Mouse (Mus musculus) cerebellum, postnatal 4 days (tissue): Measurements from ENCODE around the gene Tnnt3.
A peak's percentile ranks its signal among the peaks of the same experiment; 100 is the strongest.

Experiments
- DNase-seq, 2 experiments: peaks; one replicate each; pipeline ENCODE4 v3.0.0; 2022; ENCODE audit warnings: low spot score in 2 of 2, mixed read lengths in 1 of 2

Tnnt3 gene

DNA sequence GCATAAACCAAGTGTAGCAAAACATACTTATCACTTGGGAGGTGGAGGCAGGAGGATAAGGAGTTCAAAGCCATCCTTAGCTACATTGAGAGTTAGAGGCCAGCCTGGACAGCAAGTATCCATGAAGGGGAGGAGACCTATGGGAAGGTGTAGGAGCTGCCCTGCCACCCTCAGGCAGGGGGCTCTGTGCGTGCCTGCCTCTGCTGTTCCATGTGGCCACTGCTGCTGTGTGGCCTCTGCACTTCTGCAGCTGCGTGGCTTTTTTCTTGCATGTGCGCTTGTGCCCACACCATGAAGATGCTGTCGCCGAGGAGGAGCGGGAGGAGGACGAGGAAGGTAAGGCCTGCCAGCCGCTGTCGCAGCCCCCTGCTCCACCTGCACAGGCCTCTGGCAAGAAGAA is 8.8 kb downstream of the Tnnt3 start:
- no peak for DNase-seq

DNA sequence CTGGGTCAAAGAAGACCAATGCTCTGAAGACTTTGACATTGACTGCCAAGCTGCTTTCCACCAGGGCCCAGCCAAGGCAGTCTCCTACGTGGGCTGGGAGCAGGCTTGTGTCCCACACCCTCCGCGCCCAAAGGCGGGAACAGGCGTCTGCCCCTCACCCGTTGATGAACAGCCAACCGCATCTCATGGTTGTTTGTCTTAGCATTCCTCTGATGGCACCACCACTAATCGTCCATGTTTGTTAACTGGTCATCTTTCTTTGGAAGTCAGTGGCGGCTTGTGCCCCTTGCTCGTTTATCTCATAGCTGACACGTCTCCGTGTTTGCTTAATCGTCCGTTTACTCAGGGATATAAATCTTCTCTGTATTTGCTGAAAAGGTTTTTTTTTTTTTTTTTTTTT is 10.9 kb downstream of the Tnnt3 start:
- no peak for DNase-seq

DNA sequence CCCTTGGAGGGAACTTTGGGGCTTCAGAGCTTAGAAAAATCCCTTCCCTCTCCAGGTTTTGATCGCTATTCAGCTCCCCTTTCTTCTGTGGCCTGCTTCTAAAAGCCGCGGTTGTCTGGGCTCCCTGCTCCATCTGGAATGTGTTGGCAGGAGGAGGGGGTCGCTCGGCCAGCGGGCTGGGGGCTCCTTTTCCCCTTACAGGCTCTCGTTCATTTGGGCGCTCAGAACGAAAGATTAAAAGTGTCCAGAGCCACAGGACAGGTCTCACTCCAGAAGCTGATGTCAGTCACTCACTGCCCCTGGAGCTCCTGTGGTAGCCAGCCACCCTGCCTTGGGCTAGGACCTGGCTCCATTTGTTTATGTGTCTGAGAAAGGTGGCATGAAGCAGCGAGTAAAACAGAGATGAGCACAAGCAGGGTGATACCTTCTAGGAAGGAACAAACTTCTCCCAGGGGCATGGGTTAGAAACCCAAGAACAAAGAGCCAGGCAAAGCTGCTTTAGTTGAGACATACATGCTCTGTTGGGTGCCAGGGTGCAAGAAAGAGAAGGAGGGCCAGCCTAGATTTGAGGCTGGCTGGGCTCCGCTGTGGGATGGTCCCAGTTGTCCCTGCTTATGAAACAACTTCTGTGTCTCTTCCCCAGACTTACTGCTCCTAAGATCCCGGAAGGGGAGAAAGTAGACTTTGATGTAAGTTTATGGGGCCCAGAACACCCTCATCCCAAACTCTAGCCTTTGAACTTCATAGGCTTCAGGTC is 11.6 kb downstream of the Tnnt3 start:
- peak in 1 of 2 experiments; percentile 30 for DNase-seq

DNA sequence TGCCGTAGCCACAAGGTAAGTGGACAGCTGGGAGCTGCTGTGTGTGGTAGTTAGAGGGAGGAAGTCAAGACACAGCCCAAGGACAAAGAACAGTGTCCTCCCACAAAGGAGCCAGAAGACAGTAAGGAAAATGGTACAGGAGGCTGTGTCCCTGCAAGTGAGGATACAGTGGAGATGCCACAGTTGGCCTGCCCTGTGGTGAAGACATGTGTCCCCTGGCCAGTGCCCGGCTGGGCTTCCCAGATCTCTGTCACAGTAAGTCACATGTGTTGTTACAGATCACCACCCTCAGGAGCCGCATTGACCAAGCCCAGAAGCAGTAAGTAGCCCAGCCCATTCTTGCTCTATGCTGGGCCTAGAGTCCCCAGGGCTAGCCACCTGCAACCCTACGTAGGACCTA is 15.4 kb downstream of the Tnnt3 start:
- no peak for DNase-seq

DNA sequence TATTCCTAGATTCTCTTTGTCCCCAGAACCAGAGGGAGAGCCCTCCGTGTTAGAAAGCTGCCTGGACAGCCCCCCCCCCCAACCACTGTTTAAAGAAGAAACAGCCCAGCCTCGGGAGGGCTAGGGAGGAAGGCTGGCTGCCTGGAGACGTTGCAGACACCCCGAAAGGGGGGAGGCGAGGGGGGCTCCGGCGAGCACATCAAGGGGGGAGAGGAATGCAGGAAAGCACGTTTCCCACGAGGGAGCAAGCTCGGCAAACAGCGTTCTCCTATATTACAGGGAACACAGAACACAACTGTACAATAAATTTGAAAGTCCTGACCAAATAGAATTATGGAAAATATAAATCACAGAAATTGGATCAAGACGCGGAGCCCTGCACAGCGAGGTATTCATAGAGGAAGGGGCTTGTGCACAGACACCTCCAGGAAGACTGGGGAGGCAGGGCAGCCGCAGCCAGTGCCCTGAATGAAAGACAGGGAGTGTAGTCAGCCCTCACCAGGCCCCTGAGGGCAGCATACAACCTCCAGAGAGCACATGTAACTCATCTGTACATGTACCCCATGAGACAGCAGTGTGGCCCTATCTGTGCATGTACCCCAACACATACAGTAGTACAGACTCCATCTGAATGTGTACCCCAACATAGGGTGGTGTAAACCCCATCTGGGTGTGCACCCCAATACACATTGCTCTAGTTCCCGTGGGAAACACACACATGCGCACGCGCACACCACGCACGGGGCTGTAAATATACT is 17.8 kb downstream of the Tnnt3 start:
- DNase-seq, result no peak

DNA sequence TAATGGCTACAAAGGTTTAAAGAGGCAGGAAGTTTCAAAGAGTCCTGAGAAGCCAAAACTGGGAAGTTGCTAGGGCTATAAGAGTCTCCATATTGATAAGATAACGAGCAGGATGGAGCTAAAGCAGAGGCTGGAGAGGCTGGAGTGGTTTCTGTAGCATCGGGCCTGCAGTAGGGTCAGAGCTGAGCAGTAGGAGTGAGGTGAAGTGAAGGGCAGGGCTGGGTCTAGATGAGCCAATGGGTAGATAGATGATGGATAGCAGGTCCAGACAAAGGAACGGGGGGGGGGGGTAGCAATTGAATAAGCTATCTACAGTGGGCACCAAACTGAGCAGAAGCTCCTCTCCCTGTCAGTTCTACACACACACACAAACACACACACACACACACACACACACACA is 18.9 kb downstream of the Tnnt3 start:
- no peak for DNase-seq

DNA sequence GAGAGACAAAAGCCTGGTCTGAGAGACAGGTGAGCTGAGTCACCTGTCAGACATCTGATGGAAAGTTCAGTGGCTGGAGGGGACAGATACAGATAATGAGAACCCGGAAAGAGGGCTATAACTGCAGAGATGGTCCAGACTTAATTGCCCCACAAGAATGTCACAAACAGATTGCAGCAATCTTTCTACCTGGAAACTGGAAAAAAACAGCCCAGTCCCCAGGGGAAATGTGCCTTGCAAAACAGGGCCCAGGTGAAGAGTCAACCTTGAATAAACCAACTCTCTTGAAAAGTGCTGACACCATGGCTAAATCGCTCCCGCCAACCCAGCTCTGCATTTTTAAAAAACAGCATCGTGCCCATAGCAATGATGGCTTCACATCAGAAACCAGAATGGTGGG is 21.7 kb downstream of the Tnnt3 start:
- DNase-seq, result no peak

DNA sequence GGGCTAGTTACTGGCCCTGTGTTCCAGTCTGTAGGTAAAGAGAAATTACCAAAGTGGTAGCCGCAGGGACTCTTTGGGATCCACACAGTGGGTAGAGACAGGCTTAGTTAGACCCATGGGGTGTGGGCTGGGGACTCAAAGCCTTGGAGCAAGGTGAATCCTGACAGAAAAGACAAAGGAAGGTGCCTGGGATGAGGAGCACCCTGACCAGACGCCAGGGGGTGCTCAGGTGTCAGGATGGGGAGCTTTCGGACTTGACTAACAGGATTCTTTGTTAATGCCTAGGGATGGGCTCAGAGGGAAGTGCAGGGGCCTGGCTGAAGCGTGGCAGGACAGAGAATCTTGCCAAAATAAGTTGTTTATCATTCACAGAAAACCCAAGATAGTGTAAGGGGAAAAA is 23.7 kb downstream of the Tnnt3 start:
- no peak for DNase-seq

DNA sequence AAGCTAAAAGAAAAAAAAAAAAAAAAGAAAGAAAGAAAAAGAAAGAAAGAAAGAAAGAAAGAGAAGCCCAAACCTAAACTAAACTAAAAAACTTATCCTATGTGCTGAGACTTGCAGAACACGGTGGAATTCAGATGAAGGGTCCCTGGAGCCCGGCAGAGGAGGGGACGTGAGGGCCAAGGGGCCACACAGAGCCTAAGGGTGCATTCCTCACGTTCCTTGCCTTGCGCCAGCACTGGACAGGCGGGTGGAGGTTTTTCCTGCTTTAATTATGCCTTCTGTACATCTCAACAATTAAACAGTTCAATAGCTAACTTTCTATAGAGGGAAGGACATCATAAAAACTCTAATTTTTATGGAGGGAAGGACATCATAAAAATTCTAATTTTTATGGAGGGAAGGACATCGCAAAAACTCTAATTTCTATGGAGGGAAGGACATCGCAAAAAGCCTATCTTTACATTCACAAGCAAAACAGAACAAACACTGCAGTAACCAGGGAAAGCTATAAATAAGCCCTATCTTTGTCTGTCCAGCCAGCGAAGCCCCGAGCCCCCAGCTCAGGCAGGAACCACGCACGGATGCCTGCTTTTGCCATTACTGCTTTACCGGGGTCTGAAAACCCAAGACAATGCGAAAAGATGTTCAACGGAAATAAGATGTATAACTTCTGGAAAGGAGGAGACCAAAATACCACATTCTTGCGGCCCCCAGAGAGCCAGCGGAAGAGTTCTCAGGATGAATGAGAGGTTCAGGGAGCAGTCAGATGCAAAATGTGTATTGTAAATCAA is 24.8 kb downstream of the Tnnt3 start:
- no peak for DNase-seq

DNA sequence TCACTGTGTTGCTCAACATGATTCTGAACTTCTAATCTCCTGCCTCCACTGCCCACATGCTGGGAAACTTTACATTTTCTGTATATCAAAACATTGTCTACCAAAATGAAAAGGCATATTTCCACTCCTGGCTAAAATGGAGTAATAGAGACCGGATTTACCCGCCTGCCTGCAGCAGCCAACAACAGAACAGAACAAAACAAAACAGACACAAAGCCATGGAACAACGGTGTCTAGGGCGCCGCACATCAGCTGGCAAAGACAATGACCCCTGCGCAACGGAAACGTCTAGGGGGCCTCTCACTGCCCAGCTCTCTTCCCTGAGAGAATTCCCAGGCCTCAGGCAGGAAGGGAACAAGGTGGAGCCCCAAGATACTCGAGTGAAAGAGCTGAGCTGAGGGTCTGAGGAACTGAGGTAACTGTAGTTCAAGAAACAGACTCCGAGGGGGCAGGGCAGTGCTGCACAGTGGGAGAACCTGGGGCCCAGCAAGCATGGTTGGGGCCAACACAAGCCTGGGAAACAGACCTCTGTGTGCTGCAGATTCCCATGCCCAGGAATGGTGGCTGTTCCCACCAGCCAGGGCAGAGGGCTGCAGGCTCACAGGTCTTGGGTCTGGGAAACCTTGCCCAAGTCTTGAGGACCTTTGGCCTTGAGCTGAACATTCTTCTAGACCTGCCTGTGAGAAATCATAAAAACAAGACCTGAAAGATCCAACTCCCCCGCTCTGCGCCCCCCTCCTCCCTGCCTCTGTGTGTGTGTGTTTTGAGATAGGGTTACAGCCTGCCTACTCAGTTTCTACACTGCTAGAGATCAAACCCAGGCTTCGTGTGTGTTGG is 26.9 kb downstream of the Tnnt3 start:
- no peak for DNase-seq

DNA sequence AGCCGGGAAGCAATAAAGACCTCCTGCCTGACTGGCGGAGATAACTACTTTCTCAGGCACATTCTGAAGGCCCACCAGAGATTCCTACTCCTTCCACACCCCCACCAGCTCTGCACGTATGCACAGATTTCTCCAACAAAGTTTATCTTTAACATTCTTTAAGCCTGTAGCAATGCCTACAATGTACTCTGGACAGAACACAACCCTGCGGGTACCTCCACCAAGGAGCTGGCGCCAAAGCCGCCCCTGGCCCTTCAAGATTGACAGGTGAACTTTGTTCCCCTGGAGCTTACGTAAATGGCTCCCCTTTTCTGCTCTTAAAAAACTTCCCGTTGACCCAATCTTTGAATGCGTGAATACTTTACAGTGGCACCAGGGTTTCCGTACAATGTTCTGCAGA is 30.7 kb downstream of the Tnnt3 start:
- no peak for DNase-seq

DNA sequence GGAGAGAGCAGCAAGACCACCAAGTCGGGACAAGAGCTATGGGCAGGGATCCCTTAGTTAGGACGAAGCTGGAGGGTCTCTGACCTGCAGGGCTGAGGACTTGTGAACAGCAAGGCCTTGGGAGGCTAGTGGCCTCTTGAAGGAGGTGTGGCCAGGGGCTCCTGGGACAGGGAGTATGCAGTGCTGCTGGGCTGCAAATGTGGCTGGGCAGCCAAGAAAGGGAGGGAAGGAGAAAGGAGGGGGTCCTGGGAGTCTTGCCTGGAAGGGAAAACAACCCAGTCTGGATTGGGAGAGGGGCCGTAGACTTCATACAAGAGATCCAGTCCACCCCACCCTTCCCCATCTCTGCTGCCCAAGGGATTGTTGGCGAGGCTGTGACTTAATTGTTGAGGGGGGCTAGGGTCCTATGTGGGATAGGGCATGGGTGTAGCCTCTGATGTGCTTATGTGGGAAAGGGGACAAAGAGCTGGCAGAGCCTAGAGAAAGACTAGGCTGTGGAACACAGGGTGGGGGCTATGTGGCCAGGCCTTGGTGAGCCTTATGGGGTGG is 33.4 kb downstream of the Tnnt3 start:
- no peak for DNase-seq

DNA sequence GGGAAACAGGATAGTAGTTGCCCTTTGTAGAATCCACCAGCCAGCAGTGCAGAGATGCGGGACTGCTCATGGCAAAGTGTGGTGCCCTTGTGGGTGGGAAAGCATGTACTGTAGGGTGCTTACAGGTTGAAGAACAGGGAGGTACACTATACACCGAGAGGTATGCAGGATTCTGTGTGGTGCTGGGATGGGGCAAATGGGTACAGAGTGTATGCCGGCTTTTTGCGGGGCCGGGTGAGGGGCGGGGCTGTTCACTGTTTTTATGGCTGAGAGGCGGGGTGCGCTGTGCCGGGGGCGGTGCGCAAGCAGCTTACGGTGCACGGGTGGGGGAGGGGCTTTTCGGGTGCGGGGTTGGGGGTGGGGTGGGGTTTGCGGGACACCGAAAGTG is 34.0 kb downstream of the Tnnt3 start, which contains the start of gene Mrpl23:
TSS of gene Mrpl23 (plus strand) at position 16 of the 388 bp plus-strand sequence.
- DNase-seq, result no peak

DNA sequence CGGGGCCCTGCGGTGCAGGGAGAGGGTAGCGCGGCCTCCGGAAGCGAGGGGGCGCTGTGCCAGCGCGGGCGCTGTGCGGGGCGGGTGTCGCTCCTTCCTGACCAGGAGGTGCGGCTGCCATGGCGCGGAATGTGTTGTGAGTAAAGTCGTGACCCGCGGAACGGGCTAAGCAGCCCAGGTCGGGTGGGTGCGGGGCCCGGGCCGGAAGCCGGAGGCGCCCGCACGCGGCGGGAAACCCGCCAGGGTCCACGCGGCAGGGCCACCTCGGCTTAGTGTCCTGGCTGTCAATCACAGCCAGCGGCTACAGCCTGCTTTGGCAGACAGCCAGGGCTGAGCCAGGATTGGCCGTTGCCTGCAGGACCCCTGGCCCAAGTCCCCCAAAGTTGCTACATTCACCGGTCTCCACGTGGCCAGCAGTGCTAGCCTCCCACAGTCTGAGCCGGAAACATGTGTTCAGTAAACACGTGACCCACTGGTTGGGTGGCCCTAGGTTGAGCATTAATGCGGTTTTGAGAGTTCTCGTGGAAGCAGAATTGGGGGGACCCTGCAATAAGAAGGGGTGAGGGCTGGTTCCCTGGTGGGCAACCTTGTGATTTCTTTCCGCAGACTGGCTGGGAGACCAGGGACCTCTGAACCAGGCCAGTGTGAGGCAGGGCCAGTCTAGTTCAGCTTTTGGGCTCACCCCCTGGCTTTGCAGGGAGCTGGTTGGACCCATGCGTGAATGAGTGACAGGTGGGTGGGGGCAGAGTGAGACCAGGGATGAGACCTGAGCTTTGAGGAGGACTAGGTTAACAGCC is 34.6 kb downstream of the Tnnt3 start:
- peak; percentile 90 to 93 for DNase-seq

DNA sequence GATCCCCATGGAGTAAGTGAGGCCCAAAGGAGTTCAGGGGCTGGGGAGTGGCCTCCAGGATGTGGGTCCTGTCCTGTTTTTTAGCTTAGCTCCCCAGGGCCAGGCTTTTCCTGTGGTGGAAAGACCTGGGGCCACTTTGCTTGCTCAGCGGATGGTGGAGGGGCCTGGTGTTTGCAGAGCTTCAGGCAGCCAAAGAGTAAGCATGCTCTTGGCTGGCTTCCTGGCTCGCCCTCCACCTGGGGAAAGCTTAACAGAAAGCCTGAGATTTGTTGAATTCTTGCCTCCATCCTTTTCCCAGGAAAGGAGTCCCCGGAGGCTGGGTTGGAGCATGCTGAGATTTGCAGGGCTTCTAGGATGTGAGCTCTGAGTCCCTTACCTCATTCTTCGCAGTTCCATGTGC is 36.5 kb downstream of the Tnnt3 start:
- DNase-seq, result no peak

DNA sequence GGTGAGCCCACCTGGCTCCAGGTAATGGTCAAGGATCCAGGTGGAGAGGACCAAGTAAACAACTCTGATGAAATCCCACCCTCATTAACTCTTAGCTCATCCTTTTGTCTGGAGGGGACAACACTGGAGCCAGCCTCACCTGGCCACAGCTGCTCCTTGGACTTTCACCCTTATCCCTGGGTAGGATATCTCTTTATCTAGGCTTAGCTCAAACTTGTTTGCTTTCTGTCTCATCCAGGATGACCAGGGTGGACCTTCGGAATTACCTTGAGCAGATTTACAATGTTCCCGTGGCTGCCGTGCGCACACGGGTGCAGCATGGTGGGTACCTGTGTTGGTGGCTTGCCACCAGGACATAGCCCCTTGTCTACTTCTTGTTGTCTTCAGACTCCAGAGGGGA is 37.2 kb downstream of the Tnnt3 start:
- DNase-seq, result no peak

DNA sequence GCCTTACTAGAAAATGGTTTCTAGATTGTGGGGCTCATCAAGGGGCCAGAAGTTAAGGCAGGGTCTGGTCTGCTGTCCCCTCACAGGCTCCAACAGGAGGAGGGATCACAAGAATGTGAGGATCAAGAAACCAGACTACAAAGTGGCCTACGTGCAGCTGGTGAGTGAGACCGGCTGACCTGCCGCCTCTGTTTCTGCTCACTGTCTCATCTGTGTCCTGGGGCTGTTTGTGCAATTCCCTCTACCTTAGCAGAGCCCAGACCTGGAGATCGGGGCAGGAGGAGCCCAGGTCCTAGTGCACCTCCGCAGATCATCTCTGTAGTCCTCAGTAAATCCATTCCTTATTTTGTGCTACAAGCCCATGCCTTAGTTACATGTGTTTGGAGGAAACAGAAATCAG is 38.5 kb downstream of the Tnnt3 start:
- DNase-seq, result no peak

DNA sequence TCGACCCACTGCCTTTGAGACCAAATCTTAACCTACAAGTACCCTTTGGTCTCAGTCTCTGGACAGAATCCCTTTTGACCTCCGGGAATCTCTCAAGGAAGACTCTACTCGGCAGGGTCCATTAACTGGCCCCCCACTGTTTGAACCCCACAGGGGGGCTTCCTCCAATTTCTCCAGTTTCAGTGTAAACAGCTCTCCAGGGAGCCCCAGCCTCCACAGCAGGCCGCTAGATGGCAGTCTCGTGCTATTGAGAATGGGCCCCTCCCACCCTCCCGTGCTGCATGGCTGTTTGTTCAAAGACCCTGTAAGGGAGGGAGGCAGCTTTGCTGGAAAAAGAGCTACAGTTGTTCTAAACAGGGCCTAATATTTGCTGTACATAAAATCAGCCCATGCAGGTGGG is 39.2 kb downstream of the Tnnt3 start:
- DNase-seq, result peak; percentile 60 to 74

DNA sequence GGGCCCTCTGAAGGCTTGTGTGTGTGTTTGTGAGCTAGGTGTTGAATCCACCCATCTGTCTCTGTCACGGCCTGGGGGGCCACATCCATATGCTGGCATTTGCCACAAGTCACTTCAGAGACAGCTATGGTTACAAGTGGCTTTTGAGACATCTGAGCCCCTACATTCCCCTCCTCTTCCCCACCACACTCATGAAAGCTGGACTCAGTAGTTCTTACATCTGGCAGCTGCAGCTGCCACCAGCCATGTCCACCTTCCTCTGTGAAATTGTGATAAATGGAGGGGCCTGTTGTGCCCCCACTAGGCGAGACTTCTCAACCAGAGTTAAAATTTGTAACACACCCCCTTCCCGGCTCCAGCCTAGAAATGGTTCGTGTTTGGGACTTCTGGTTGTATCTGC is 39.7 kb downstream of the Tnnt3 start:
- DNase-seq, result no peak

DNA sequence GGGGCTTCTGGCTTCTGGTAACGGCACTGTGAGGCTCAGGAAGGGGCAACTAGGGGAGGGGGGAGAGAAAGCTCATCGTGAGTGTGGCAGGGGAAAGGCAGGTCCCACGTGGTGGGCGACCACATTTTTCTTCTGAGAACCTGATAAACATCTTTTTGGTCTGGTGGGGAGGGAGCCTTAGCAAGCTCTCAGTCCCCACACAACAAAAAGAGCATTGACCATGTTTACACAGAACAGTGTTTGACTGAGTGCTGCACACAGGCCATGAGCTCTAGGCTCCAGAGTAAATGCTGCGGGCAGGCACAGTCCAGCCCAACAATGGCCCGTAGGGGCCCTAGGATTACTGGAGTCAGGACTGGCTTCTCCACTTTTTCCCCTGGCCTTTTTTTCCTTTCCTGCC is 40.1 kb downstream of the Tnnt3 start:
- no peak for DNase-seq

DNA sequence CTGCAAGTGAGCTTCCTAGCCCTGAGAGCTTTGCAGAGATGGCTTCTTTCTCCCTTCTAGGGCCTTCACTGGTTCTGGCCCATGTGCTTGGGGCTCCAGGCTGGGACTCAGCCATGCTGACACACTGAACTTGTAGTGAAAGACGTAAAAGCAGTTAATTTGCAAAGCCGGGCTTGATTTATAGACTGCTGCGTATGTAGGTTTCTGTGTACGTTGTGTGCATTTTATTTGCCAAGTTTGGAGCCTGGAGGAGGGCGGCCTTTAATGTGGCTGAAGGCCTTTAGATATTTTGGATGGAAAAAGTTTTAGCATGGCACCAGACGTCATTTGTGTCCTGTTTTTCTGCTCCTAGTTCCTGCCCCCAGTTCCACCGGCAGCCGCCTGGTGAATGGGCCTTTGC is 41.2 kb downstream of the Tnnt3 start:
- no peak for DNase-seq
